Mouse (Mus musculus) lung, embryonic 15.5 days (tissue): Measurements from ENCODE around the gene Ttc39b. TPM values are rescaled to one million over a fixed set of nuclear protein-coding genes. Genes with fewer than 3 reads are reported as not detected.

ENCODE experiments used
- ATAC-seq: fragments of 200-750 bp; cut with Nextera tagmentation; 2 replicates; pipeline ENCODE4 v1.8.0; 2017; ENCODE audit warnings: moderate number of reproducible peaks, borderline replicate concordance; ENCODE audit not compliant: low FRiP score, low TSS enrichment; ENCODE audit errors: extremely low read depth
- H3K27ac ChIP-seq: fragments of 300-500 bp; sonication (generic); 2 replicates; pipeline ENCODE4 v1.5.1; 2015; ENCODE audit warnings: moderate library complexity, mild to moderate bottlenecking, inconsistent platforms
- H3K27me3 ChIP-seq: fragments of 300-500 bp; sonication (generic); 2 replicates; pipeline ENCODE4 v1.6.1; 2015; ENCODE audit warnings: inconsistent platforms
- H3K36me3 ChIP-seq: fragments of 300-500 bp; sonication (generic); 2 replicates; pipeline ENCODE4 v1.6.1; 2015; ENCODE audit warnings: inconsistent platforms
- H3K4me1 ChIP-seq: fragments of 300-500 bp; sonication (generic); 2 replicates; pipeline ENCODE4 v1.6.1; 2015; ENCODE audit warnings: inconsistent platforms
- H3K4me2 ChIP-seq: fragments of 300-500 bp; sonication (generic); 2 replicates; pipeline ENCODE4 v1.6.1; 2015; ENCODE audit warnings: inconsistent platforms, mild to moderate bottlenecking, moderate library complexity
- H3K4me3 ChIP-seq: fragments of 300-500 bp; sonication (generic); 2 replicates; pipeline ENCODE4 v1.5.1; 2015; ENCODE audit warnings: mild to moderate bottlenecking, inconsistent platforms
- H3K9ac ChIP-seq: fragments of 300-500 bp; sonication (generic); 2 replicates; pipeline ENCODE4 v1.6.1; 2015; ENCODE audit warnings: inconsistent platforms
- H3K9me3 ChIP-seq: fragments of 300-500 bp; sonication (generic); 2 replicates; pipeline ENCODE4 v1.6.1; 2016; ENCODE audit warnings: inconsistent platforms
- WGBS: fragments of 180-500 bp; shearing (Covaris S2); methylation state at CpG from one replicate; pipeline ENCODE4 v1.1.7; 2015; 5-methylcytosine and 5-hydroxymethylcytosine counted together
- polyA plus RNA-seq: library from polyadenylated mRNA; unstranded; fragments of >200 nt; fragmentation: Nextera tagmentation; extraction: Ambion mirVana; gene quantifications from 2 replicates; pipeline ENCODE4 v1.2.1, GENCODE M21; 2015

The Ttc39b gene
- polyA plus RNA-seq, 1 experiment from 2014 or later, result 3.9 TPM

GRCm38 (mm10) chr4:83301713-83302112 is 22.3 kb downstream of the Ttc39b start:
- no peak overlapping the region for H3K4me2 ChIP-seq
- no peak for ATAC-seq
- H3K36me3 ChIP-seq, result no peaks in the 10 kb centered on the region
- no peak overlapping the region for H3K27ac ChIP-seq
- H3K9me3 ChIP-seq, result no peaks in the 10 kb centered on the region
- peaks cover 17% of the 10 kb centered on the region for H3K4me1 ChIP-seq
- 95% methylated on average over 1 of the region's 1 CpGs for WGBS
- no peak overlapping the region for H3K4me3 ChIP-seq
- H3K27me3 ChIP-seq, result no peaks in the 10 kb centered on the region
- no peak overlapping the region for H3K9ac ChIP-seq

GRCm38 (mm10) chr4:83284768-83285350 is 39.2 kb downstream of the Ttc39b start:
- peak overlapping the region; percentile 70 for H3K4me2 ChIP-seq
- no peaks in the 10 kb centered on the region for H3K27me3 ChIP-seq
- peaks cover 27% of the 10 kb centered on the region for H3K4me1 ChIP-seq
- peak overlapping the region; percentile 19; the same call in 1 of the 2 replicates for H3K9ac ChIP-seq
- WGBS, result under 1% methylated on average over 12 of the region's 12 CpGs
- no peak; the same call in 1 of the 2 replicates for ATAC-seq
- peak overlapping the region; percentile 33 for H3K4me3 ChIP-seq
- no peak overlapping the region; the same call in 1 of the 2 replicates for H3K27ac ChIP-seq
- no peaks in the 10 kb centered on the region for H3K36me3 ChIP-seq
- H3K9me3 ChIP-seq, result no peaks in the 10 kb centered on the region

- H3K27ac ChIP-seq, result no peak overlapping the region
- WGBS, result 16% methylated on average over 19 of the region's 19 CpGs
- no peaks in the 10 kb centered on the region for H3K36me3 ChIP-seq
- peak; percentile 59; the same call in 1 of the 2 replicates for ATAC-seq
- no peaks in the 10 kb centered on the region for H3K9me3 ChIP-seq
- peak overlapping the region; percentile 19; the same call in 1 of the 2 replicates for H3K9ac ChIP-seq
- no peaks in the 10 kb centered on the region for H3K27me3 ChIP-seq
- peak overlapping the region; percentile 33 for H3K4me3 ChIP-seq
- peaks cover 27% of the 10 kb centered on the region for H3K4me1 ChIP-seq
- H3K4me2 ChIP-seq, result peak overlapping the region; percentile 70
These were observed 39.9 kb downstream of the Ttc39b start for GRCm38 (mm10) chr4:83283973-83284767.

GRCm38 (mm10) chr4:83282424-83282823 is 41.6 kb downstream of the Ttc39b start:
- Histone ChIP-seq H3K9ac (no peak overlapping the region), H3K4me3 (no peak overlapping the region), H3K27ac (no peak overlapping the region), H3K4me2 (no peak overlapping the region), H3K9me3 (no peaks in the 10 kb centered on the region), H3K4me1 (peaks cover 27% of the 10 kb centered on the region), H3K27me3 (no peaks in the 10 kb centered on the region), H3K36me3 (no peaks in the 10 kb centered on the region)
- no peak for ATAC-seq
- WGBS, result 26% methylated on average over 6 of the region's 6 CpGs

- no peak overlapping the region for H3K27ac ChIP-seq
- H3K4me1 ChIP-seq, result peaks cover 15% of the 10 kb centered on the region
- H3K4me2 ChIP-seq, result no peak overlapping the region
- H3K9ac ChIP-seq, result no peak overlapping the region
- ATAC-seq, result no peak
- no peaks in the 10 kb centered on the region for H3K36me3 ChIP-seq
- no peak overlapping the region for H3K4me3 ChIP-seq
- no peaks in the 10 kb centered on the region for H3K9me3 ChIP-seq
- no peaks in the 10 kb centered on the region for H3K27me3 ChIP-seq
- 79% methylated on average over 7 of the region's 7 CpGs for WGBS
These were observed 44.8 kb downstream of the Ttc39b start for GRCm38 (mm10) chr4:83279236-83279635.

- no peaks in the 10 kb centered on the region for H3K9me3 ChIP-seq
- H3K36me3 ChIP-seq, result no peaks in the 10 kb centered on the region
- H3K27ac ChIP-seq, result no peak overlapping the region
- no peak overlapping the region for H3K9ac ChIP-seq
- WGBS, result 57% methylated on average over 2 of the region's 2 CpGs
- H3K4me3 ChIP-seq, result no peak overlapping the region
- no peak for ATAC-seq
- H3K4me1 ChIP-seq, result no peaks in the 10 kb centered on the region
- no peak overlapping the region for H3K4me2 ChIP-seq
- no peaks in the 10 kb centered on the region for H3K27me3 ChIP-seq
These were observed 49.8 kb downstream of the Ttc39b start for GRCm38 (mm10) chr4:83274241-83274640.

- no peak overlapping the region for H3K4me2 ChIP-seq
- H3K9me3 ChIP-seq, result no peaks in the 10 kb centered on the region
- no peaks in the 10 kb centered on the region for H3K4me1 ChIP-seq
- H3K4me3 ChIP-seq, result no peak overlapping the region
- no peaks in the 10 kb centered on the region for H3K36me3 ChIP-seq
- no peak overlapping the region for H3K9ac ChIP-seq
- no peak overlapping the region for H3K27ac ChIP-seq
- no peaks in the 10 kb centered on the region for H3K27me3 ChIP-seq
- WGBS, result 82% methylated on average over 19 of the region's 19 CpGs
- ATAC-seq, result no peak
These were observed 50.4 kb downstream of the Ttc39b start for GRCm38 (mm10) chr4:83273616-83274050.

- no peak overlapping the region for H3K4me2 ChIP-seq
These were observed 51.0 kb downstream of the Ttc39b start for GRCm38 (mm10) chr4:83272917-83273615.

GRCm38 (mm10) chr4:83270481-83270880 is 53.6 kb downstream of the Ttc39b start:
- H3K4me1 ChIP-seq, result no peaks in the 10 kb centered on the region
- no peaks in the 10 kb centered on the region for H3K9me3 ChIP-seq
- H3K4me2 ChIP-seq, result no peak overlapping the region
- H3K4me3 ChIP-seq, result no peak overlapping the region
- no peak for ATAC-seq
- no peaks in the 10 kb centered on the region for H3K36me3 ChIP-seq
- WGBS, result 86% methylated on average over 8 of the region's 8 CpGs
- H3K9ac ChIP-seq, result no peak overlapping the region
- H3K27me3 ChIP-seq, result no peaks in the 10 kb centered on the region
- no peak overlapping the region for H3K27ac ChIP-seq

More at GRCm38 (mm10) chr4:83272917-83273615, 51.0 kb downstream of the Ttc39b start:
- WGBS, result 74% methylated on average over 9 of the region's 9 CpGs
- H3K4me1 ChIP-seq, result no peaks in the 10 kb centered on the region
- no peaks in the 10 kb centered on the region for H3K36me3 ChIP-seq
- no peak overlapping the region for H3K9ac ChIP-seq
- H3K27me3 ChIP-seq, result no peaks in the 10 kb centered on the region
- no peak overlapping the region for H3K4me3 ChIP-seq
- no peaks in the 10 kb centered on the region for H3K9me3 ChIP-seq
- ATAC-seq, result no peak
- H3K27ac ChIP-seq, result no peak overlapping the region

- H3K36me3 ChIP-seq, result no peaks in the 10 kb centered on the region
- no peak for ATAC-seq
- H3K9ac ChIP-seq, result no peak overlapping the region
These were observed 54.4 kb downstream of the Ttc39b start for GRCm38 (mm10) chr4:83269614-83270013.

GRCm38 (mm10) chr4:83265926-83266692 is 57.9 kb downstream of the Ttc39b start:
- 65% methylated on average over 14 of the region's 14 CpGs for WGBS
- no peak for ATAC-seq
- Histone ChIP-seq H3K4me1 (no peaks in the 10 kb centered on the region), H3K9ac (no peak overlapping the region), H3K4me2 (peak overlapping the region; percentile 1; the same call in 1 of the 2 replicates), H3K27ac (no peak overlapping the region), H3K4me3 (no peak overlapping the region), H3K9me3 (no peaks in the 10 kb centered on the region), H3K27me3 (no peaks in the 10 kb centered on the region), H3K36me3 (no peaks in the 10 kb centered on the region)

More at GRCm38 (mm10) chr4:83269614-83270013, 54.4 kb downstream of the Ttc39b start:
- Histone ChIP-seq H3K4me3 (no peak overlapping the region), H3K9me3 (no peaks in the 10 kb centered on the region), H3K4me1 (no peaks in the 10 kb centered on the region), H3K27me3 (no peaks in the 10 kb centered on the region), H3K27ac (no peak overlapping the region), H3K4me2 (no peak overlapping the region)
- WGBS, result 68% methylated on average over 6 of the region's 6 CpGs
